ENCODE assay signal across 25 mouse cellular contexts in genomic region chr19:21383491-21384226, GRCm38 (mm10).
DNase-seq lines count a peak whose midpoint lies in the region; ATAC-seq and TF ChIP-seq lines count a peak whose summit lies in the region.
"Had no signal": no experiment of that assay in that cellular context is flagged by ENCODE, and none has a peak within 500 bp of the region (broad histone marks: within the 10 kb centered on the region; RNA-seq: fewer than 3 reads in every experiment).

No protein-coding gene starts in this region.

- 80% methylated on average over 6 of the region's 6 CpGs for WGBS in heart, embryonic 11.5 days (ENCODE audit: insufficient replicate concordance)
- 51% methylated on average over 6 of the region's 6 CpGs for WGBS in lung, adult 2 months

- no peak for TF ChIP-seq CTCF in lung, adult 2 months (IDR thresholded peaks at IDR 0.05; ENCODE audit: insufficient read depth, low read length)

- no peak overlapping the region for H3K4me3 ChIP-seq in heart, embryonic 11.5 days (ENCODE audit: low read depth, low read length)
- H3K4me3 ChIP-seq in lung, adult 2 months (replicated peaks; ENCODE audit: extremely low read depth, low read depth, low read length) = no peak overlapping the region
- H3K4me3 ChIP-seq: embryonic facial prominence, embryonic 15.5 days; heart, embryonic 13.5 days; hindbrain, embryonic 15.5 days; intestine, embryonic 15.5 days; limb, embryonic 12.5 days; liver, embryonic 12.5 days; neural tube, embryonic 12.5 days had no signal

- no peaks in the 10 kb centered on the region for H3K4me1 ChIP-seq in heart, embryonic 11.5 days (ENCODE audit: control insufficient read depth, insufficient read depth, low read length)
- H3K4me1 ChIP-seq in lung, adult 2 months (ENCODE audit: control insufficient read depth, insufficient read depth, low read length) = peaks cover 4% of the 10 kb centered on the region; the same call in 1 of the 2 replicates
- H3K4me1 ChIP-seq: embryonic facial prominence, embryonic 15.5 days; heart, embryonic 13.5 days; hindbrain, embryonic 15.5 days; intestine, embryonic 15.5 days; limb, embryonic 12.5 days; liver, embryonic 12.5 days; neural tube, embryonic 12.5 days had no signal

- no peaks in the 10 kb centered on the region for H3K36me3 ChIP-seq in heart, embryonic 11.5 days (ENCODE audit: control insufficient read depth, insufficient read depth, low read length)
- H3K36me3 ChIP-seq: embryonic facial prominence, embryonic 15.5 days; heart, embryonic 13.5 days; hindbrain, embryonic 15.5 days; intestine, embryonic 15.5 days; limb, embryonic 12.5 days; liver, embryonic 12.5 days; neural tube, embryonic 12.5 days had no signal

- H3K9ac ChIP-seq in heart, embryonic 11.5 days (ENCODE audit: low read depth, low read length) = no peak overlapping the region
- H3K9ac ChIP-seq: embryonic facial prominence, embryonic 15.5 days; heart, embryonic 13.5 days; hindbrain, embryonic 15.5 days; intestine, embryonic 15.5 days; limb, embryonic 12.5 days; liver, embryonic 12.5 days; lung, embryonic 14.5 days; neural tube, embryonic 12.5 days had no signal

- peak; percentile 33 to 59 for DNase-seq in heart, adult 18-20 months
- DNase-seq in lung, postnatal 25 days (ENCODE audit: low spot score) = peak; percentile 19
- no peak for DNase-seq in lung, adult 2 months
- DNase-seq in induced T-regulatory cell, adult 2 months (ENCODE audit: low read depth) = peak; percentile 8
- DNase-seq in adrenal gland, adult 18-20 months (ENCODE audit: low spot score in 2 of 2) = no peak
- no peak for DNase-seq in B cell, adult 2 months
- DNase-seq: adrenal gland, postnatal 10 days; cerebellum, adult 8-10 months; kidney, adult 9 months; kidney, postnatal 14 days; layer of hippocampus, postnatal 36 days; lung, embryonic 14.5 days; midbrain, embryonic 14.5 days; retina, postnatal 1 day; right cerebral cortex, postnatal 25 days had no signal

- no peaks in the 10 kb centered on the region for H3K9me3 ChIP-seq in heart, embryonic 11.5 days (replicated peaks; ENCODE audit: control insufficient read depth, low read length)
- H3K9me3 ChIP-seq: embryonic facial prominence, embryonic 15.5 days; heart, embryonic 13.5 days; hindbrain, embryonic 15.5 days; intestine, embryonic 15.5 days; limb, embryonic 12.5 days; liver, embryonic 12.5 days; neural tube, embryonic 12.5 days had no signal

- no peak for TF ChIP-seq POLR2A in lung, adult 2 months (IDR thresholded peaks at IDR 0.05; ENCODE audit: borderline replicate concordance, extremely low read depth, low read depth, low read length)

- no peak for ATAC-seq in heart, embryonic 11.5 days (replicated peaks; ENCODE audit: insufficient number of reproducible peaks, low FRiP score, low TSS enrichment)
- ATAC-seq: activated CD4-positive, CD25-positive, alpha-beta regulatory T cell, adult 4 months; forebrain, embryonic 14.5 days; intestine, embryonic 15.5 days; liver, embryonic 12.5 days had no signal

- H3K27me3 ChIP-seq in heart, embryonic 11.5 days (ENCODE audit: control insufficient read depth, insufficient read depth, low read length) = no peaks in the 10 kb centered on the region
- H3K27me3 ChIP-seq: embryonic facial prominence, embryonic 15.5 days; heart, embryonic 13.5 days; hindbrain, embryonic 15.5 days; intestine, embryonic 15.5 days; limb, embryonic 12.5 days; liver, embryonic 12.5 days; neural tube, embryonic 12.5 days had no signal

- H3K27ac ChIP-seq in heart, embryonic 11.5 days (ENCODE audit: low read depth, low read length) = no peak overlapping the region
- H3K27ac ChIP-seq: embryonic facial prominence, embryonic 15.5 days; heart, embryonic 13.5 days; hindbrain, embryonic 15.5 days; intestine, embryonic 15.5 days; limb, embryonic 12.5 days; liver, embryonic 12.5 days; neural tube, embryonic 12.5 days had no signal

- H3K4me2 ChIP-seq in heart, embryonic 11.5 days = no peak overlapping the region
- H3K4me2 ChIP-seq: embryonic facial prominence, embryonic 15.5 days; heart, embryonic 13.5 days; hindbrain, embryonic 15.5 days; intestine, embryonic 15.5 days; limb, embryonic 12.5 days; liver, embryonic 12.5 days; lung, embryonic 14.5 days; neural tube, embryonic 12.5 days had no signal

Comparison
In these comparisons a context has a peak if more than half of its experiments do, and no peak if none do; other contexts are left out.
1. DNase-seq: peak in heart, adult 18-20 months (2 of 2), lung, postnatal 25 days (single experiment) and induced T-regulatory cell, adult 2 months (single experiment); none in lung, adult 2 months (single experiment), adrenal gland, adult 18-20 months (0 of 2) and B cell, adult 2 months (0 of 2).